Mouse (Mus musculus) lung, embryonic 14.5 days (tissue): Measurements from ENCODE around the gene C1ql4. TPM values are rescaled to one million over a fixed set of nuclear protein-coding genes. Genes with fewer than 3 reads are reported as not detected.

Experiments
- ATAC-seq: fragments of 200-750 bp; cut with Nextera tagmentation; 2 replicates; pipeline ENCODE4 v1.8.0; 2017; ENCODE audit warnings: mild to moderate bottlenecking, moderate TSS enrichment, moderate library complexity; ENCODE audit not compliant: insufficient read depth
- DNase-seq: peaks from one replicate; pipeline ENCODE4 v3.0.0-alpha.2; 2015
- H3K27ac ChIP-seq: fragments of 300-500 bp; sonication (generic); 2 replicates; pipeline ENCODE4 v1.5.1; 2014; ENCODE audit warnings: low read depth, mild to moderate bottlenecking, moderate library complexity
- H3K27me3 ChIP-seq: fragments of 300-500 bp; sonication (generic); 2 replicates; pipeline ENCODE4 v1.6.1; 2014; ENCODE audit warnings: low read length, control low read depth; ENCODE audit not compliant: insufficient read depth
- H3K36me3 ChIP-seq: fragments of 300-500 bp; sonication (generic); 2 replicates; pipeline ENCODE4 v1.6.1; 2014; ENCODE audit warnings: control low read depth; ENCODE audit not compliant: insufficient read depth
- H3K4me1 ChIP-seq: fragments of 300-500 bp; sonication (generic); 2 replicates; pipeline ENCODE4 v1.6.1; 2014; ENCODE audit warnings: antibody characterized with exemption, control low read depth; ENCODE audit not compliant: insufficient read depth
- H3K4me2 ChIP-seq: fragments of 300-500 bp; sonication (generic); 2 replicates; pipeline ENCODE4 v1.6.1; 2014; ENCODE audit warnings: mild to moderate bottlenecking
- H3K4me3 ChIP-seq: fragments of 300-500 bp; sonication (generic); 2 replicates; pipeline ENCODE4 v1.5.1; 2014; ENCODE audit warnings: low read depth, low read length
- H3K9ac ChIP-seq: fragments of 300-500 bp; sonication (generic); 2 replicates; pipeline ENCODE4 v1.6.1; 2014
- H3K9me3 ChIP-seq: fragments of 300-500 bp; sonication (generic); 2 replicates; pipeline ENCODE4 v1.6.1; 2016; ENCODE audit warnings: low read depth, low read length, control low read depth
- CTCF ChIP-seq: IDR thresholded peaks from 2 replicates; pipeline ENCODE4 v1.5.1; 2016; ENCODE audit warnings: antibody characterized with exemption, low read depth
- WGBS: fragments of 180-500 bp; shearing (Covaris S2); extraction: QIAGEN DNeasy Blood & Tissue Kit; methylation state at CpG from one replicate; pipeline ENCODE4 v1.1.7; 2014; 5-methylcytosine and 5-hydroxymethylcytosine counted together
- polyA plus RNA-seq: library from polyadenylated mRNA; unstranded; fragments of >200 nt; fragmentation: Nextera tagmentation; extraction: Ambion mirVana; gene quantifications from 2 replicates; pipeline ENCODE4 v1.2.1, GENCODE M21; 2014

Gene C1ql4
- polyA plus RNA-seq, 1 experiment from 2014 or later: not detected

GRCm38 (mm10) chr15:99094631-99095270 lies 7.1 kb upstream of the C1ql4 start:
- no peak overlapping the region for H3K4me3 ChIP-seq
- peak; percentile 16; the same call in 1 of the 2 replicates for ATAC-seq
- DNase-seq: peak; percentile 54
- peaks cover 98% of the 10 kb centered on the region for H3K27me3 ChIP-seq
- no peak overlapping the region for H3K27ac ChIP-seq
- peaks cover 3% of the 10 kb centered on the region; the same call in 1 of the 2 replicates for H3K4me1 ChIP-seq
- no peak for TF ChIP-seq CTCF
- H3K4me2 ChIP-seq: peak overlapping the region; percentile 16; the same call in 1 of the 2 replicates
- no peaks in the 10 kb centered on the region for H3K9me3 ChIP-seq
- no peaks in the 10 kb centered on the region for H3K36me3 ChIP-seq
- WGBS: 1% methylated on average over 27 of the region's 27 CpGs
- H3K9ac ChIP-seq: no peak overlapping the region

GRCm38 (mm10) chr15:99093291-99094258 lies 6.0 kb upstream of the C1ql4 start:
- peak overlapping the region; percentile 38 for H3K9ac ChIP-seq
- H3K4me1 ChIP-seq: peaks cover 3% of the 10 kb centered on the region; the same call in 1 of the 2 replicates
- DNase-seq (peak; percentile 56), ATAC-seq (peak; percentile 21; the same call in 1 of the 2 replicates)
- WGBS: 1% methylated on average over 56 of the region's 56 CpGs
- H3K4me2 ChIP-seq: peak overlapping the region; percentile 85
- H3K36me3 ChIP-seq: no peaks in the 10 kb centered on the region
- no peaks in the 10 kb centered on the region for H3K9me3 ChIP-seq
- peaks cover 99% of the 10 kb centered on the region for H3K27me3 ChIP-seq
- H3K4me3 ChIP-seq: peak overlapping the region; percentile 44
- peak; percentile 60 for TF ChIP-seq CTCF
- H3K27ac ChIP-seq: no peak overlapping the region

- H3K27me3 ChIP-seq: peaks cover 99% of the 10 kb centered on the region
- 24% methylated on average over 8 of the region's 8 CpGs for WGBS
- 0 out of 2 replicates have a peak, but pooled peaks have one; percentile 4 for TF ChIP-seq CTCF
- H3K4me1 ChIP-seq: peaks cover 3% of the 10 kb centered on the region; the same call in 1 of the 2 replicates
- no peaks in the 10 kb centered on the region for H3K36me3 ChIP-seq
- no peak within 1 kb of the TSS for H3K27ac ChIP-seq
- no peak for DNase-seq
- peak within 1 kb of the TSS; percentile 44 for H3K4me3 ChIP-seq
- ATAC-seq: no peak
- H3K9ac ChIP-seq: peak within 1 kb of the TSS; percentile 38
- peak within 1 kb of the TSS; percentile 85 for H3K4me2 ChIP-seq
- H3K9me3 ChIP-seq: no peaks in the 10 kb centered on the region
Measured at GRCm38 (mm10) chr15:99092870-99093269, 5.3 kb upstream of the C1ql4 start, which contains the start of gene Dnajc22. Gene Dnajc22 (plus strand): TSS chr15:99093170.

DNA sequence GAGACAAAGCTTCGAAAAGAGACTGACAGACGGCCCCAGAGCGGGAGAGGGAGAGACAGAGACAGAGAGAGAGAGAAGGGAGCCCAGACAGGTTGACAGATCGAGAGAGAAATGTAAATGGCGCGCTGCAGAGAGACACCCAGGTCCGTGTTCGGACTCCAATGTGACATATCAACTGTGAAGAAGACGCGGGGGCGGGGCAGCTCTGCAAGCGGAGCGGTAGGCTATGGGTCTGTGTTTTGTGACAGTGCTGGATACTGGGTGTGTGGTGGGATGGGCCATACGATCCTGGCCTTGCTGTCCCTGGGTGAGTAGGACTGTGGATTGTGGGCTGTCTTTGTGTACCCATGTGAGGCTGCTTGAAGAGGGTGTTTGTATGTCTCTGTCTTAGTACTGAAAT lies 1.5 kb upstream of the C1ql4 start:
- Histone ChIP-seq H3K27ac (no peak overlapping the region), H3K9me3 (no peaks in the 10 kb centered on the region), H3K4me2 (peak overlapping the region; percentile 49; the same call in 1 of the 2 replicates), H3K4me3 (peak overlapping the region; percentile 6; the same call in 1 of the 2 replicates), H3K9ac (no peak overlapping the region), H3K27me3 (peaks cover 97% of the 10 kb centered on the region), H3K4me1 (peaks cover 3% of the 10 kb centered on the region; the same call in 1 of the 2 replicates), H3K36me3 (no peaks in the 10 kb centered on the region)
- ATAC-seq: no peak
- 11% methylated on average over 14 of the region's 14 CpGs for WGBS
- DNase-seq: no peak
- no peak for TF ChIP-seq CTCF

DNA sequence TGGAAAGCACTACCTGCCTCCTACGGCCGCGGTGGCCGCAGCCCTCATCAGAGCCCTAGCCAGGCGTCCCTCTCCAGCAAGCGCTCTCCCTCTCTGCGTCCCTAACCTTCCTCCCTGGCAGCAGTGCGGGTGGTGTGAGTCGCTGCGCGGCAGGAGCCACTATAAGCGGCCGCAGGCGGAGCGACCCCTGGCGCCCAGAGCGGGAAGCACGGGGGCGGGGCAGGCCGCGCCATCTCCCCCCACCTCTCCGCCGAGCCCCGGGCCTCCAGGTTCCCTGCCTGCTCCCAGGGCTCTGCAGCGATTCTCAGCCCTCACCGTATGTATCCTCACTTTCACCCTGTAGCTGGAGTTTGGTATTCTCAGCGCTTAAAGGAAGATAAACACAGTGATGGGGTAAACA lies 675 bp upstream of the C1ql4 start:
- Histone ChIP-seq H3K27ac (no peak overlapping the region), H3K4me2 (peak overlapping the region; percentile 49), H3K9ac (peak overlapping the region; percentile 4), H3K27me3 (peaks cover 96% of the 10 kb centered on the region), H3K4me3 (peak overlapping the region; percentile 29), H3K36me3 (no peaks in the 10 kb centered on the region), H3K9me3 (no peaks in the 10 kb centered on the region), H3K4me1 (no peaks in the 10 kb centered on the region)
- WGBS: under 1% methylated on average over 26 of the region's 27 CpGs
- DNase-seq: peak; percentile 89
- ATAC-seq: peak; percentile 69
- peak; percentile 73 for TF ChIP-seq CTCF

GRCm38 (mm10) chr15:99085997-99086396 lies 1.6 kb downstream of the C1ql4 start:
- WGBS: 79% methylated on average over 4 of the region's 4 CpGs
- peaks cover 22% of the 10 kb centered on the region for H3K36me3 ChIP-seq
- no peak for DNase-seq
- H3K4me2 ChIP-seq: no peak overlapping the region
- H3K9ac ChIP-seq: no peak overlapping the region
- peaks cover 73% of the 10 kb centered on the region for H3K27me3 ChIP-seq
- H3K27ac ChIP-seq: no peak overlapping the region
- no peaks in the 10 kb centered on the region for H3K9me3 ChIP-seq
- H3K4me1 ChIP-seq: no peaks in the 10 kb centered on the region
- no peak for TF ChIP-seq CTCF
- no peak overlapping the region for H3K4me3 ChIP-seq
- no peak for ATAC-seq

- ATAC-seq: no peak
Measured at GRCm38 (mm10) chr15:99084618-99085017, 3.0 kb downstream of the C1ql4 start.

More at GRCm38 (mm10) chr15:99084618-99085017, 3.0 kb downstream of the C1ql4 start:
- no peak for TF ChIP-seq CTCF
- Histone ChIP-seq H3K9me3 (no peaks in the 10 kb centered on the region), H3K4me2 (peak overlapping the region; percentile 20; the same call in 1 of the 2 replicates), H3K4me1 (no peaks in the 10 kb centered on the region), H3K27me3 (peaks cover 59% of the 10 kb centered on the region), H3K36me3 (peaks cover 34% of the 10 kb centered on the region), H3K4me3 (no peak overlapping the region), H3K27ac (no peak overlapping the region), H3K9ac (no peak overlapping the region)
- WGBS: 10% methylated on average over 19 of the region's 19 CpGs
- DNase-seq: no peak
